Mouse (Mus musculus) MEL-GATA-1-ER (cell line): ENCODE measurements around the gene Svbp.

Experiments used
- DNase-seq: peaks from one replicate; pipeline ENCODE4 v3.0.0-alpha.2; 2012; ENCODE audit warnings: low read depth; ENCODE audit errors: extremely low read depth

Svbp gene

DNA sequence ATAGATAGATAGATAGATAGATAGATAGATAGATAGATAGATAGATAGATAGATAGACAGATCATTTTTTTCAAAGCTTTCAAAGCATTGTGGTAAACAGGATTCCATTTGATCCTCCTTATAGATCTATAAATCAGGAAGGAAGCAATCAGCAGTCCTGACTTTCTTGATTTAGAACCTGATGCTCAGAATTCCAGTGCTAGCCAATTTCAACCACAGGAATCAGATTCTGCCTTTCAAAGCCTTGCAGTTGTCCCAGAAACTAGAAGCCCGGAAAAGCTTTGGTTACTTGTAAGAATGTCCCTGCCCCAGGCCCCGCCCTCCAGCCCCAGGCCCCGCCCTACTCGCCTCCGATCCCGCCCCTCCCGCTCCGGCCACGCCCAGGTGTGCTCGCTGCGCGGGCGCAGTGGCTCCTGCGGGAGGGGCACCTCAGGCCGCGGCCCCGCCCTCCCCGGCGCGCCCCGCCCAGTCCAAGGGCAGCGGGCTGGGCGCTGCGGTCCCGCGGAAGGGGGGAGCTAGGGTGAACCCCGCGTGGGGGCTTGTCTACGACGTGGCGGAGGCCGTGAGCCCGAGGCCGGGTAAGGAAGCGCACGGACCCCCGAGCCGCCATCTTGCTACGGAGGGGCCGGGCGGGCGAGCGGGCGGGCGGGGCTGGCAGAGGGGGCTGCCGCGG, at the start of gene Svbp:
Gene Svbp (plus strand): TSS at position 398 of the 673 bp plus-strand sequence.
- DNase-seq, result no peak

DNA sequence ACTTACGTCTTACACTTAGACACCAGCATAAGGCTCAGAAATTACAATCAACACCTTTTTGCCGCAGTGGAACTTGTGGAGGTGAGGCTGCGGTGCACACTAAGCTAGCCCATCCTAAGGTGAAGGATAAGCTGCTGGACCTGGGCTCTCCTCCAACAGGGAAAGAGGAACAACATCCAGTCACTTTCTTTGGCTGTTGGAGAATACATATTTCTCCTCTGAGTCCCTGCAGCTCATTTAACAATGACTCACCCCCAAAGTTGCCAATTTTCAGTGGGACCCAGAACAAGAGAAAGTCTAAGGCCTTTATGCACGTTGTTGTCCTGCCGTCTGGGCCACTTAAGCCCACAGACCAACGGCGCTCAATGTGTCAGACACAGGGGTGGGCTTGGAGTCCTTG, 48.3 kb upstream of the Svbp start:
- no peak for DNase-seq

DNA sequence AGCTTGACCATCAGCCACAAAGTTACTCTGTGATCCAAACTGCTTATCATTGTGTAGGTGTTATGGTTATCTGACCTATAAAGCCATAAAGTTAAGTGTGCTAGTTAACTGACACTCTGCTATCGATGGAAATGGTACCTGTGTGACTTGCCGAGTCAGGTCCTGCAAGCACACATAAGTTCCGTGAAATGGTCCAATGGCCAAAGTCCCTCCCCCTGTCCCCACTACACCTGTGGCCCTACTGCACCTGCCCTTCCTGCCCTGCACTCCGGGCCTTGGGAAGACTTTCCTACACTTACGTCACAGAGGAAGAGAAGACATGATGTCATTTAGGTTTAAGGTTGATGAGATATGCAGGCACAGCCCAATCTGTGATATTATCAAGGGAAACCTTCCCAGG, 47.8 kb upstream of the Svbp start:
- DNase-seq, result no peak

DNA sequence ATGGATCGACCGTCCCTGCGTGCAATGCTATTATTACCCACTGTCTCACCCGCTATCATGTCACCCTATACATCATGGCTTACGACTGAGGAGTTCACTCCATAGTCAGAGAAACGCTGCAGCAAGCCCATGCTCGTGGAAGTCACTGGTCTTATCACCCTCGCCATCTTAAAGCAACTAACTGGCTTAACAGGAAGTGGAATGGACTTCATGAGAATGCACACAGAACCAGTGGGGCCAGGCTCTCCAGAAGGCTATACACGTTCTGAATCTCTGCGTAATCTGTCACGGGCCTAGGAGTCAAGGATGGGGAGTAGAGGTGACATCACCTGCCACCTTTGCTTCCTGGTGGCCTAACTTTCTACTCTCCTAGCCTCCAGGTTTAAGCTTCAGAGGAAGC, 46.4 kb upstream of the Svbp start:
- DNase-seq, result no peak

DNA sequence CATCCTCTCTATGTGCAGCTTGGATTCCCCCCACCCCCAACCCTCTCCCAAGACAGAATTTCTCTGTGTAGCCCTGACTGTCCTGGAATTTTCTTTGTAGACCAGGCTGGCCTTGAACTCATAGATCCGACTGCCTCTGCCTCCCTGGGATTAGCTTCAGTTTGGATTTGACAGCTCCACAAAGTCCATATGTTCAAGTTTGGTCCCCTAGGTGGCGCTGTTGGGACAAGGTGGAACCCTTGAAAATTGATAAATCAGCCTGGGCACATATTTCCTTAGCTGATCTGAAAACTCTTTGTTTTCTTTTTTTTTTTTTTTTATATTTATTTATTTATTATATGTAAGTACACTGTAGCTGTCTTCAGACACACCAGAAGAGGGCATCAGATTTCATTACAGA, 37.9 kb upstream of the Svbp start:
- DNase-seq, result peak; percentile 49

DNA sequence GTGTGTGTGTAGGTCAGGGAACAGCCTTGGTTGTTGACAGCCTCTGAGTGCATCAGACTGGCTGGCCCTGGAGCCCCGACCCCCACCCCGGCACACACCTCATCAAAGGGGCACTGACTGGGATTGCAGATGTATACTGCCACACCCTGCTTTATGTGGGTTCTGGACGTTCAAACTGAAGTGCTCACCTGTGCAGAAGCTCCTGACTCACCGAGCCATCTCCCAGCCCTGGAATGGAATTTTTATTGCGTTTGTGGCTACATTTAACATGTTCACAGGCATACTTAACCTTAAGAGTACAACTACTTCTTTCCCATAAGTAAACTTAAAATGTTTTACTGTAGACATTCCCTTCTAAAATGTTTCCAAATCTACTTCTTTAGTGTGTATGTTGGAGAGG, 37.2 kb upstream of the Svbp start:
- no peak for DNase-seq

DNA sequence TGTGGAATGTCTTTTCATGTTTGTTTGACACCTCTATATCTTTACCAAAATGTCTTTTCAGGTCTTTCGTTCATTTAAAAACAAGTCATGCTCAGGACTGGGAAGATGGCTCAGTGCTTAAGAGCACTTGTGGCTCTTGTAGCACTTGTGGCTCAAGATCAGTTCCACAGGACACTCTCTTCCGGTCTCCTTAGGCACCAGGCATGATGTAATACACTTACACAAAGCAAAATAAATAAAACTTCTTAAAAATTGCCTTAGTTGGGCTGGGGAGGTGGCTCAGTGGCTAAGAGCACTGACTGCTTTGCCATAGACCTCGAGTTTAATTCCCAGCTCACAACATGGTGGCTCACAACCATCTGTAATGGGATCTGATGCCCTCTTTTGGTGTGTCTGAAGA, 33.7 kb upstream of the Svbp start:
- no peak for DNase-seq

DNA sequence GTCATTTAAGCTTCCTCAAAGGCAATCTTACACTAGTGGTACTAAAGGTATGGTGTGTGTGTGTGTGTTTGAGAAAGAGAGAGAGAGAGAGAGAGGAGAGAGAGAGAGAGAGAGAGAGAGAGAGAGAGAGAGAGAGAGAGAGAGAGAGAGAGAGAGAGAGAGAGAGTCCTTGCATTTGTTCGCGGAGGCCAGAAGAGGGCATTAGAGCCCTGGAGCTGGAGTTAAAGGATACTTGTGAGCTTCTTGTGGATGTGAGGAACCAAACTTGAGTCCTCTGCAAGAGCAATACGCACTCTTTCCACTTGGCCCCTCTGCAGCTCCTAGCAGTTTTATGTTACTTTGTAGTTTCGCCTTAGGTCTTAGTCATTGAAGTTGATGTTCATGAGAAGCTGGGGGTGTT, 32.1 kb upstream of the Svbp start:
- DNase-seq, result peak; percentile 39

DNA sequence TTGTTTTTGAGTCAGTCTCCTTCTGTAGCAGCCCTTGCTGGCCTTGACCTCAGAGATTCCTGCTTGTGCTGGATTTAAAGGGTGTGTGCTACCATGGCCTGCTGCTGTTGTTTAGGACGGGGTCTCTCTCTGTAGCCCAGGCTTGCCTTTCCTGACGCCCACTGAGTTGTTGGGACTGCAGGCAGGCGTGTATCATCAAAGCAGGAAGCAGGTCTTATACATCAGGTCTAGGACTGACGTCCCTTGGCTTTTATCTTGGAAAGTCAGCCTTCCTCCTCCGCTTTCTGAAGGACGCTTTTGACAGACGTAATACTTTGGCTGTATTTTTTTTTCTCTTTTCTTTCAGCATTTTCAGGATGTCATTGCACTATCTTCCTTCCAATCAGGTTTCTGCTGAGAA, 29.2 kb upstream of the Svbp start:
- DNase-seq, result peak; percentile 71

DNA sequence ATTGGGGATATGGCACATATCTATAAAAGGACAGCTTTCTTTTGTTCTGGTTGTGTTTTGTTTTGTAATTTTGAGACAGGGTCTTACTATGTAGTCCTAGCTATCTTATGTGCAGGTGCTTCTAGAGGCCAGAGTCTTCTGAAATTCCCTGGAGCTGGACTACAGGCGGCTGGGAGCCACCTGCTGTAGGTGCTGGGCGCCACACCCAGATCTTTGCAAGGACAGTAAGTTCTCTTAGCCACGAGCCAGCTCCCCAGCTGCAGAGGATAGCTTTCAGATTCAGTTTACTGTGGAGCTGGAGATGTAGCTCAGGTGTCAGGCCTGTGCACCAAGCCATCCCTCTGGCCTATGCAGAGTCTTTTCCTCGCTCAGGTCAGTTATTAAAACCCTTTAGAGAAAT, 28.0 kb upstream of the Svbp start:
- DNase-seq, result no peak

DNA sequence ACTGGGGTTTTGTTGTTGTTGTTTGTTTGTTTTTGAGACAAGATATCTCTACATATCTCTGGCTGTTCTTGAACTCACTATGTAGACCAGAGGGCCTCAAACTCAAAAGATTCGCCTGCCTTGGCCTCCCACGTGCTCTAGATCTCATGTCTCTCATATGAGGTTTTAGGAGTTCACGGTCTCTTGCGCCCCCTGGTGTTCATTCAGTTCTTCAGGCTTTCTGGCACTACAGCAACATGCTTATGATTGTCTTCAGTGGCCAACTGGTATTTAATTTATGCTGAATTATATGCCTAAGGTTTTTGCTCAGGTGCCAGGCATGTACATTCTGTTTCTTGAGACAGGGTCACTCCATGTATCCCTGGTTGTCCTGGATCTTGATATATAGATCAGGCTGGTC, 27.4 kb upstream of the Svbp start:
- peak; percentile 81 for DNase-seq

DNA sequence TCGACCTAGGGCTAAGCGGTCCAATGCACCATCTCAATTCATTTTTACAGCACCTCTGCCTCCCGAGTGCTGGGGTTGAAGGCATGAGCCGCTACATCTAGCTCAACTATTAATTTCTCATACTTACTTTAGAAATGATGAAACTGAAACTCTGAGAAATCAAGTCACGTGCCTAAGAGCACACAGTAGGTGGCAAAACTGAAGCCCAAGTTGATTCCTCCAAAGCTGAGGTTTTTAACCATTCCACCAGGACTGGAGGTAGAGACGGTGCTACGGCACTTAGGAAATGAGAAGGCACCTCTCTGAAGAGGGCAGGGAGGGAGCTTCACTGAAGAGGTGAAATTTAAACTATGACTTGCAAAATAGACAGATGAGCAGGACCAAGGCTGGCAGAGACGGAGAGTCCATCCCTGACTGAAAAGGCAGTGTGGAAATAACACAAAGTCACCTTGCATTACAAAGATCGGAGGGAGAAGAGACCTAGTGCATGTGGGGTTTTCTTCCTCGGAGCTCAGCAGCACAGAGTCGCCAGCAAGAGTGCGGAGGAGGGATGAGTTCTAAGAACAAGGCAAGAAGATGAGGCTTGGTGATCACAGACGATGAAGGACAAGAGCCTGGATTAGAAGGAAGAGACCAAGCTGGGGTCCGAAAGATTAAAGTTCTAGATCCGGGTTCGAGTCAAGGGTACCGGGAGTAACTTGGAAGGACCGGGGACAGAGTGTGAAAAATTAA, 22.0 kb upstream of the Svbp start:
- no peak for DNase-seq

DNA sequence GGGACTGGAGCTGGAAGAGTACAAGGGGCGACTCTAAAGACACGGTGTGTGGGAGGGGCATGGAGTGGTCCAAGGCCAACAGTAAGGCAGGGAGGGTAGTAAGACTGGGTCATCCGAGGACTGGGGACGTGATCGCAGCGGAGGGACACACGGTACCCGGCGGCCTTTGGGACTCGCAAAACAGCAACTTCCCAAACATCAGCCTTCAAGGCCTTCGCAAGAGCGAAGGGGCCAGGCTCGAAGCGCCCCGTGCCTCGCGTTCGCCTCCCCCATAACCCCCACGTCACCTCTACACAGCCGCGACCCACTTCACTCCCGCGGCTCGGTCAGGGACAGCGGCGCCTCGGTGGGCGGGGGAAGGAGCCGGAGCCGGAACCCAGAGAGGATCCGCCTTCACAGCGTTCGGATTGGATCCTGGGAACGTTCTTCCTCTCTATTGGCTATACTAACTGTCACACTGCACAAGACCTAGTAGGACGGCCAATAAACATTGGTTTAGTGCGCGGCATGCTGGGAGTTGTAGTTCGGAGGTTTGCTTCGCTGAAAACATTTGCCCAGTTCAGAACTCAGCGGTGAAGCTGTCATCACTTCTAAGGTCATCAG, 21.2 kb upstream of the Svbp start, which contains the start of gene Zfp691:
Gene Zfp691 (minus strand): TSS at position 345 of the 603 bp plus-strand sequence.
- peak; percentile 97 for DNase-seq

DNA sequence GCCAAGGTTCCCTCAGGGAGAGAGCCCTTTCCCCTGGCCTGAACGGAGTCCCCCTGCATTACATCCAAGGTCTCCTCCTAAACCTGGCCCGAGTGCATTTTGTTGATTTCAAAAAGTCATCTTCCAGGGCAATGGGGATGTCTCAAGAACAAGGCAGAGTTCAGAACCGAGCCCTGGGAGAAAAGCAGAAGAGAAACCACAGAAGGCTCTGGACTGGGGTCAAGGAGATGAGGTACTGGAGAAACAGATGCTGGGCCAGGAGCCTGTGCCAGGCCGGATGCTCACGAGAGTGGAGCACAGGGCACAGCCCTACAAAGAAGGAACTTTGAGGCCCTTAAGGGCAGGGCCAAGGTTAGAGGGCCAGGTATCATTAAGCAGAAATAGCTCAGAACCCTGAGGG, 17.4 kb upstream of the Svbp start:
- no peak for DNase-seq

DNA sequence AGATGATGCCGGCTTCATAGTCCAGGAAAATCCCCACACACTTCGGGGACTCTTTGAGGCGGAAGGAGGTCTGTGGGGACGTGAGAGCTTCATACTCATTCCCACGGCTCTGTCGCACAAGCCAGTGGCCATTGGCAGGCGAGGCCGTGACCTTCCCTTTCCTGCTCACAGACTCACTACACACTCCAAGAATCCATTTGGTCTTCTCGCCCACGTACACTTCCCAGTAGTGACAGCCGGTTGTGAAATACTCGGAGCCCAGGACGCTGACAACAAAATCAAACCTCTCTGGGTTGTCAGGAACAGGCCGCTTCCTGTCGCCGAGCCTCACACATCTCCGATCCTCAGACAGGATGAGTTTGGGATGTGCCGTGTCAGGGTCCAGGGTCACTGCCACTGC, 16.8 kb upstream of the Svbp start:
- DNase-seq, result no peak

DNA sequence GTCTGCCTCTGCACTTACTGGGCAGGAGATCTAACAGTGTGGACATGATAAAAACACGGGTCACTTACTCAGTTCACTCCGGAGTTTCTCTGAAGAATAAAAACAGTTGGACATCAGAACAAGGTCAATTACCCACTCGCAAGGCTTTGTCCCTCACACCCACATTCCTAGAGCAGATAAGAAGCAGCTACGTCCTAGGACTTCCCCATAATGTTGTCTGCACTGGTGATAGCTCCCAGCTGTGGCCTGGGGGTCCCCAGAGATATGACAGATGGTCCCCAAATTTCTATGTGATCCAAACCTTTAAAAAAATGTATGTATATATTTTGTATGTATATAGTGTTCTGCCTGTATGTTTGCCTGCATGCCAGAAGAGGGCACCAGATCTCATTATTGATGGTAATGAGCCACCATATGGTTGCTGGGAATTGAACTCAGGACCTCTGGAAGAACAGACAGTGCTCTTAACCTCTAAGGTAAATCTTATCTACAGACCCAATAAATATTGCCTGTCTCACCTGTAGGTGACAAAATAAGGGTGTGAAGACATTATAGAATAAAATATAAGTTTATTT, 14.9 kb upstream of the Svbp start:
- peak; percentile 49 for DNase-seq

DNA sequence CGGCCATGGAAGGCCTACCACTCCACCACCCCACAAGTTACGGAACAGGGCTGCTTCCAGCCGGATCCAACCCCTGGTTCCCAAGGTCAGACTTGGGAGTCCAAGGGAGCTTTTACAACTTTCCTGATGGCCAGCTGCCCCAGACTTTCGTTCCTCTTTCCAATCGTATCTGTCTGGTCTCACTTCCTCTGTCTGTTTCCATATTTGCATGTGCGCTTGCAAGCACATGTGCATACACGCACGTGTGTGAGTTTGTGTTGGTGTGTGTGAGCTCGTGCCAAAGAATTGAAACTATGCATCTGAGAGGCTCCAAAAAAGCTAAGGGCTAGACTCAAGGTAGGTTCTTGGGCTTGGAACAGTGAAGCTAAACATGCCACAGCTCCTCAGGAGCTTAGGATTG, 13.7 kb upstream of the Svbp start:
- DNase-seq, result no peak

DNA sequence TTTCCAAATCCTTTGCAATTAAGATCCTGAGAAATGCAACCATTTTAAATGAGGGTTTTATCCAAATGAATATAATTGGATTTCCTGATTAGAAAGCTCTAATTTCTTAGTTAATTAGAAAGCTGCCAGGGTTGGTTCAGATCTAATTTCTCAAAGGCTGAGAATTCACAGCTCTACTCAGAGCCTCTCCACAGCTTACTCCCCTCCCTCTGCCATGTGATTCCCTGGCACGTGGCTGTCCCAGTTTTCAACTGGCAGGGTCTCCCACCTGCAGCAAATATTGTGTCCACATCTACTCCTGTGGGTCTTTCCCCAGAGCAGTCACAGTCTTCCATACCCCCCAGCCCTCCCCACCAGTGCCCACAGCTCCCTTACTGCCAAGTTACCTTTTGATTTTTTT, 11.6 kb upstream of the Svbp start:
- DNase-seq, result no peak

DNA sequence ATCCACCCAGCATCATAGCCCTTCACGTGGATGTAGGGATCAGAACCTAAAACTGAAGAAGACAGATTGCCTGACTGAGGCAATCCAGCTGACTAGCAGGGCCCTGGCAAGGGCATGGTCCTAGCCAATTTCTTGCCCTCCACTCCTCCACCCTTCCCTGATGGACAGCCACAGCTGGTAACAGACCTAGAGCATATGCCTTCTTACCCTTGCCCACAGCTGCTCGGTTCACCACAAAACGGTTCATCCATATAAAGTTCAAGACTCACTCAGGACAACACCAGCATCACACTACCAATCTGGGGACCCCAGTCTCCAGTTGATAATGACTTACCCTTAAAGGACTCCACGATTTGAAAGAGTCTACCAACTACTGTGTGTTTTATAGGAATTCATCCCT, 9.3 kb upstream of the Svbp start:
- DNase-seq, result no peak

DNA sequence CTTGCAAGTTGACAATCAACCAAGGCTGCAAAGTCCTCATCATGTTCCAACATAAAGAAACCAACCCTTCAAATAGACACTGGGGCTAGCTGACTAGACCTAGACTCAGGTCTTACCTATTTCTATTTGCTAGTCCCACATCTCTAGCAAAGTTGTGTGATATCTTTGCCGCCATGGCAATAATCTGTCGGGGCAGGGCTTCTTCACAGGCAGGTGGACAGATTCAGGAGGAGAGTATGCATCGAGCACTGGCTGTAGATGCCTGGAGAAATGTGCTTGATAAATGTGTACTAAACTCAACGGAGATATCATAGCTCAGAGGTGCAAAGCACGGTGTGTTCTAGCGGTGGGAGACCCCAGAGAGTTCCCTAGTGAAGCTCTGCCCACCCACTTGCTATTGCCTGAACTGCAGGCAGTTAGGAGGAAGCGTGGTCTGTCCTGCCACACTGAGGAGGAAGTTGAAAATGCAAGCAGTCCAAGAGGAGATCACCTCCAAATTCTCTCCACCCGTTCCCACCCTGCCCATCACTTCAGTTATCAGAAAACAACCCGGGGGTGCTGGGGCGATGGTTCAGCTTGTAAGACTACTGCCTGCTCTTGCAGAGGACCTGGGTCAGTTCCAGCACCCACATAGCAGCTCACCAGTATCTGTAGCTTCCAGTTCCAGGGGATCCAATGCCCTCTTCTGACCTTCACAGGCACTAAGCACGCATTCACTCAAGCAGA, 6.9 kb upstream of the Svbp start:
- DNase-seq, result peak; percentile 87

DNA sequence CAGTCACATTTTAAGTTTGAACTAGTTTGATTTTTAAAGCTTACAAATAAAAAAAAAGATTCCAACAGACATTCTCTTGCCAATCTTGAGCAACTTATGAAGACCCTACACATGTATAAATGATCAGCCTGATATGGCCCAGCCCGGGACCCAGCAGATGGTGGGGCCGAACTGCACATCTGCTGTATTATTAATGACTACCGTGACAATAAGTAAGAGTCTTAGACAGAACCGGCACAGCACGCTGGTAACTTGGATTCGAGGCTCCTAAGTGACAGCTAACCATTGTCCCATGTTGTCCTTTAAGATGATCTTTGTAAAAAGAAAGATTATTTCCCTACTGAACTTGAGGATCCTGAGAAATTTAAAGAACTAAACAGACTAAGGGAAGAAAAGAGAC, 5.7 kb upstream of the Svbp start:
- no peak for DNase-seq

DNA sequence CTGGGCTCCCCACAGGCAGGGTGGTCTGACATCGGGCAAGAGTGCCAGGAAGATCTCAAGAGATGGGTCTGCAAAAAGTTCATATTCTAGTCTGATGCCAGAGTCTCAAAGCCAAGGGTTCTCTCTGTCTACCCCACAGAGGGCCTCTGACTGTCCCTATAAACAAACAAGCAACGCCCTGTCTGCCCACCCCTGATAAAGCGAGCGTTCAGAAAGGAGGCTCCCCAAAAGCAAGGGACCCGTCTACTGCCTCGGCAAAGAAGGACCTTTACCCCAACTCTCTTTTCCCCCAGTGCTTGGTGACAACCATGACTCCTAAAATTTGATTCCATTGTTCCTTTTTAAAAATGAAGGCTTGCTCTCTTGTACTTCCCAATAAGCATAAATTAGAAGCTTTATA, 5.2 kb upstream of the Svbp start, which contains the start of gene Ermap:
Gene Ermap (minus strand): TSS at position 148 of the 400 bp plus-strand sequence.
- DNase-seq, result peak; percentile 87
